Mouse (Mus musculus) testis, adult 2 months (tissue): ENCODE results near the gene Chl1. TPM values are rescaled to one million over a fixed set of nuclear protein-coding genes. Genes with fewer than 3 reads are reported as not detected.
A peak's percentile ranks its signal among the peaks of the same experiment; 100 is the strongest.

Experiments used
- H3K27ac ChIP-seq: fragments of 200-500 bp; 2 replicates; pipeline ENCODE4 v1.5.1; 2012; ENCODE audit warnings: low read depth, low read length; ENCODE audit not compliant: control insufficient read depth, insufficient read depth
- H3K27me3 ChIP-seq: fragments of 200-500 bp; 2 replicates; pipeline ENCODE4 v1.6.1; 2012; ENCODE audit warnings: mild to moderate bottlenecking, low read length, moderate library complexity; ENCODE audit not compliant: control insufficient read depth, insufficient read depth
- H3K36me3 ChIP-seq: fragments of 200-500 bp; 2 replicates; pipeline ENCODE4 v1.6.1; 2012; ENCODE audit warnings: mild to moderate bottlenecking, low read length; ENCODE audit not compliant: control insufficient read depth, insufficient read depth
- H3K4me1 ChIP-seq: fragments of 200-500 bp; 2 replicates; pipeline ENCODE4 v1.6.1; 2012; ENCODE audit warnings: low read length; ENCODE audit not compliant: control insufficient read depth, insufficient read depth
- H3K4me3 ChIP-seq: fragments of 200-500 bp; 2 replicates; pipeline ENCODE4 v1.5.1; 2012; ENCODE audit warnings: low read depth, mild to moderate bottlenecking, low read length, moderate library complexity, mixed read lengths; ENCODE audit not compliant: control insufficient read depth
- CTCF ChIP-seq: fragments of 200-500 bp; IDR thresholded peaks from 2 replicates; pipeline ENCODE4 v1.5.1; 2012; ENCODE audit warnings: low read depth, mild to moderate bottlenecking, inconsistent platforms, low read length, moderate library complexity; ENCODE audit not compliant: control insufficient read depth, insufficient read depth, insufficient replicate concordance
- POLR2A ChIP-seq: fragments of 200-500 bp; IDR thresholded peaks from 2 replicates; pipeline ENCODE4 v1.6.1; 2012; ENCODE audit warnings: low read depth, mild to moderate bottlenecking, inconsistent platforms, low read length, moderate library complexity; ENCODE audit not compliant: control insufficient read depth
- polyA plus RNA-seq: library from polyadenylated mRNA; depleted of rRNA; stranded (reverse); fragments of >200 nt; gene quantifications from 2 replicates; pipeline ENCODE4 v1.2.3, GENCODE M21; 2012

Chl1 gene
- polyA plus RNA-seq, 1 experiment: 192 TPM

GRCm38 (mm10) chr6:103674332-103674731 is 163.9 kb downstream of the Chl1 start:
- Histone ChIP-seq H3K36me3 (no peaks in the 10 kb centered on the region), H3K27ac (no peak overlapping the region), H3K4me1 (no peaks in the 10 kb centered on the region), H3K27me3 (no peaks in the 10 kb centered on the region), H3K4me3 (no peak overlapping the region)
- no peak for TF ChIP-seq CTCF
- TF ChIP-seq POLR2A: no peak

- Histone ChIP-seq H3K27ac (no peak overlapping the region), H3K36me3 (no peaks in the 10 kb centered on the region), H3K4me3 (no peak overlapping the region), H3K27me3 (no peaks in the 10 kb centered on the region), H3K4me1 (no peaks in the 10 kb centered on the region)
- no peak for TF ChIP-seq POLR2A
- no peak for TF ChIP-seq CTCF
Measured at GRCm38 (mm10) chr6:103675145-103675544, 164.8 kb downstream of the Chl1 start.

- Histone ChIP-seq H3K27me3 (no peaks in the 10 kb centered on the region), H3K36me3 (no peaks in the 10 kb centered on the region), H3K4me1 (no peaks in the 10 kb centered on the region), H3K27ac (no peak overlapping the region), H3K4me3 (no peak overlapping the region)
- TF ChIP-seq POLR2A (no peak), CTCF (no peak)
Measured at GRCm38 (mm10) chr6:103676664-103677063, 166.3 kb downstream of the Chl1 start.

- H3K36me3 ChIP-seq: no peaks in the 10 kb centered on the region
- no peak for TF ChIP-seq CTCF
- TF ChIP-seq POLR2A: no peak
- H3K4me3 ChIP-seq: no peak overlapping the region
- H3K4me1 ChIP-seq: no peaks in the 10 kb centered on the region
- H3K27ac ChIP-seq: no peak overlapping the region
- H3K27me3 ChIP-seq: no peaks in the 10 kb centered on the region
Measured at GRCm38 (mm10) chr6:103677072-103677471, 166.7 kb downstream of the Chl1 start.

- H3K4me3 ChIP-seq: no peak overlapping the region
- H3K27ac ChIP-seq: no peak overlapping the region
- peak; percentile 25; the same call in 1 of the 2 replicates for TF ChIP-seq CTCF
- no peak for TF ChIP-seq POLR2A
- H3K27me3 ChIP-seq: no peaks in the 10 kb centered on the region
- H3K36me3 ChIP-seq: no peaks in the 10 kb centered on the region
- no peaks in the 10 kb centered on the region for H3K4me1 ChIP-seq
Measured at GRCm38 (mm10) chr6:103682854-103683574, 172.6 kb downstream of the Chl1 start.

- Histone ChIP-seq H3K4me1 (no peaks in the 10 kb centered on the region), H3K27ac (no peak overlapping the region), H3K4me3 (no peak overlapping the region), H3K36me3 (no peaks in the 10 kb centered on the region), H3K27me3 (no peaks in the 10 kb centered on the region)
- TF ChIP-seq CTCF: no peak
- TF ChIP-seq POLR2A: no peak
Measured at GRCm38 (mm10) chr6:103692511-103692910, 182.1 kb downstream of the Chl1 start.

- peak overlapping the region; percentile 49; the same call in 1 of the 2 replicates for H3K4me3 ChIP-seq
- no peaks in the 10 kb centered on the region for H3K36me3 ChIP-seq
- H3K27me3 ChIP-seq: no peaks in the 10 kb centered on the region
- H3K4me1 ChIP-seq: no peaks in the 10 kb centered on the region
- H3K27ac ChIP-seq: no peak overlapping the region
- TF ChIP-seq POLR2A (no peak), CTCF (no peak)
Measured at GRCm38 (mm10) chr6:103697349-103698028, 187.1 kb downstream of the Chl1 start.
